Mouse (Mus musculus) ES-Bruce4 (cell line): Measurements from ENCODE around the gene C8a.

Experiments
- CTCF ChIP-seq: IDR thresholded peaks from one replicate; pipeline ENCODE4 v1.8.1; 2011; ENCODE audit warnings: low read depth, low read length
- EP300 ChIP-seq: IDR thresholded peaks from 2 replicates; pipeline ENCODE4 v1.6.1; 2011; ENCODE audit warnings: low read depth, low read length; ENCODE audit not compliant: insufficient read depth
- POLR2A ChIP-seq: IDR thresholded peaks from one replicate; pipeline ENCODE4 v1.8.1; 2011; ENCODE audit warnings: low read length; ENCODE audit not compliant: insufficient read depth

- TF ChIP-seq CTCF: no peak
- TF ChIP-seq EP300: no peak
- TF ChIP-seq POLR2A: no peak
Observed at GRCm38 (mm10) chr4:104864397-104864796, 11.8 kb downstream of the C8a start.
